Mouse (Mus musculus) forebrain, embryonic 11.5 days (tissue): Measurements from ENCODE around the gene Abca17. TPM values are rescaled to one million over a fixed set of nuclear protein-coding genes. Genes with fewer than 3 reads are reported as not detected.

Experiments
- ATAC-seq: fragments of 200-750 bp; cut with Nextera tagmentation; replicated peaks from 2 replicates; pipeline ENCODE4 v1.8.0; 2017; ENCODE audit warnings: moderate TSS enrichment; ENCODE audit not compliant: low FRiP score
- DNase-seq: peaks from one replicate; pipeline ENCODE4 v3.0.0-alpha.2; 2017; ENCODE audit warnings: low spot score
- H3K27ac ChIP-seq: fragments of 300-500 bp; sonication (generic); 2 replicates; pipeline ENCODE4 v1.5.1; 2014; ENCODE audit warnings: low read depth, low read length
- H3K27me3 ChIP-seq: fragments of 300-500 bp; sonication (generic); 2 replicates; pipeline ENCODE4 v1.6.1; 2014; ENCODE audit warnings: mild to moderate bottlenecking, low read length, mixed read lengths; ENCODE audit not compliant: control insufficient read depth, insufficient read depth
- H3K36me3 ChIP-seq: fragments of 300-500 bp; sonication (generic); 2 replicates; pipeline ENCODE4 v1.6.1; 2014; ENCODE audit warnings: mild to moderate bottlenecking, low read length, moderate library complexity, mixed read lengths; ENCODE audit not compliant: control insufficient read depth, insufficient read depth
- H3K4me1 ChIP-seq: fragments of 300-500 bp; sonication (generic); replicated peaks from 2 replicates; pipeline ENCODE4 v1.6.1; 2014; ENCODE audit warnings: low read length, mixed read lengths; ENCODE audit not compliant: control insufficient read depth, insufficient read depth
- H3K4me2 ChIP-seq: fragments of 300-500 bp; sonication (generic); 2 replicates; pipeline ENCODE4 v1.6.1; 2014; ENCODE audit warnings: low read depth, mild to moderate bottlenecking, low read length, moderate library complexity, mixed read lengths; ENCODE audit not compliant: severe bottlenecking
- H3K4me3 ChIP-seq: fragments of 300-500 bp; sonication (generic); 2 replicates; pipeline ENCODE4 v1.5.1; 2014; ENCODE audit warnings: low read depth, low read length
- H3K9ac ChIP-seq: fragments of 300-500 bp; sonication (generic); 2 replicates; pipeline ENCODE4 v1.6.1; 2014; ENCODE audit warnings: low read length
- H3K9me3 ChIP-seq: fragments of 300-500 bp; sonication (generic); 2 replicates; pipeline ENCODE4 v1.6.1; 2016; ENCODE audit warnings: low read length, mixed read lengths; ENCODE audit not compliant: control insufficient read depth
- WGBS: fragments of 180-500 bp; shearing (Covaris S2); extraction: QIAGEN DNeasy Blood & Tissue Kit; methylation state at CpG from one replicate; pipeline ENCODE4 v1.1.7; 2014; 5-methylcytosine and 5-hydroxymethylcytosine counted together
- polyA plus RNA-seq: library from polyadenylated mRNA; unstranded; fragments of >200 nt; fragmentation: Nextera tagmentation; extraction: Ambion mirVana; gene quantifications from 2 replicates; pipeline ENCODE4 v1.2.1, GENCODE M21; 2014

Gene Abca17
- polyA plus RNA-seq, 1 experiment from 2014 or later: not detected

- no peak overlapping the region for H3K9ac ChIP-seq
- H3K27ac ChIP-seq: no peak overlapping the region
- DNase-seq: no peak
- no peaks in the 10 kb centered on the region for H3K9me3 ChIP-seq
- no peak overlapping the region for H3K4me3 ChIP-seq
- H3K27me3 ChIP-seq: no peaks in the 10 kb centered on the region
- no peak overlapping the region for H3K4me2 ChIP-seq
- H3K36me3 ChIP-seq: no peaks in the 10 kb centered on the region
- H3K4me1 ChIP-seq: no peaks in the 10 kb centered on the region
- ATAC-seq: no peak
- WGBS: 90% methylated on average over 4 of the region's 4 CpGs
Observed at GRCm38 (mm10) chr17:24279907-24280306, 71.0 kb downstream of the Abca17 start.

DNA sequence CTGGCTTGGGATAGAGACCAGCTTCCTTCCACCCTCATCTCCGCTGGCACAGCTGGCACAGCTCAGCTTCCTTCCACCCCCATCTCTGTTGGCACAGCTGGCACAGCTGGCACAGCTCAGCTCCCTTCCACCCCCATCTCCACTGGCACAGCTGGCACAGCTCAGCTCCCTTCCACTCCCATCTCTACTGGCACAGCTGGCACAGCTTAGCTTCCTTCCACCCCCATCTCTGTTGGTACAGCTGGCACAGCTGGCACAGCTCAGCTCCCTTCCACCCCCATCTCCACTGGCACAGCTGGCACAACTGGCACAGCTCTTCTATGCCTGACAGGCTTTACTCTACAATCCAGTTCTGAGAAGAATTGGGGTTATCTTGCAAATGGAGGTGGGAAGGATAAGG lies 83.7 kb downstream of the Abca17 start:
- Histone ChIP-seq H3K27ac (no peak overlapping the region), H3K9ac (no peak overlapping the region), H3K27me3 (no peaks in the 10 kb centered on the region), H3K4me3 (no peak overlapping the region), H3K4me1 (no peaks in the 10 kb centered on the region), H3K36me3 (no peaks in the 10 kb centered on the region), H3K4me2 (no peak overlapping the region), H3K9me3 (no peaks in the 10 kb centered on the region; the same call in 1 of the 2 replicates)
- no peak for ATAC-seq
- WGBS: 89% methylated on average over 1 of the region's 1 CpGs
- no peak for DNase-seq

DNA sequence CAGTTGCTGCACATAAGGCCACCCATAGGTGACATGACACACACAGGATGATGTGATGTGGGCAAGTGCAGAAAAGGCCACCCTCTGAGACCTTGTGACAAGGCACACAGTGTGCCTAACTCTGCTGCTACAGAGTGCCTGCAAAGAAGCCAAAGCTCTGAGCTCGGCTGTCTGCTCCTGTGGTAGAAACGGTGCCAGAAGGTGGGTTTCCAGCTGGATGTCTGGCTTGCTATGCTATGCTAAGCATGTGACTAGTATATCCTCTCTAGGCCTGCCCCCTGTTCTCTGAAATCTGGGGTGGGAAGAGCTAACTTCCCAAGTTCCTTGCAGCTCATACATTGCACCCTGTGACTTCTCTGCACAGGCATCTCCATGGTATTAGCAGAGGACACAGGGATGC lies 86.1 kb downstream of the Abca17 start:
- H3K4me3 ChIP-seq: no peak overlapping the region
- 92% methylated on average over 2 of the region's 2 CpGs for WGBS
- no peak overlapping the region for H3K9ac ChIP-seq
- H3K27me3 ChIP-seq: no peaks in the 10 kb centered on the region
- H3K27ac ChIP-seq: no peak overlapping the region
- no peak overlapping the region for H3K4me2 ChIP-seq
- DNase-seq (no peak), ATAC-seq (no peak)
- no peaks in the 10 kb centered on the region; the same call in 1 of the 2 replicates for H3K9me3 ChIP-seq
- H3K4me1 ChIP-seq: no peaks in the 10 kb centered on the region
- no peaks in the 10 kb centered on the region for H3K36me3 ChIP-seq

DNA sequence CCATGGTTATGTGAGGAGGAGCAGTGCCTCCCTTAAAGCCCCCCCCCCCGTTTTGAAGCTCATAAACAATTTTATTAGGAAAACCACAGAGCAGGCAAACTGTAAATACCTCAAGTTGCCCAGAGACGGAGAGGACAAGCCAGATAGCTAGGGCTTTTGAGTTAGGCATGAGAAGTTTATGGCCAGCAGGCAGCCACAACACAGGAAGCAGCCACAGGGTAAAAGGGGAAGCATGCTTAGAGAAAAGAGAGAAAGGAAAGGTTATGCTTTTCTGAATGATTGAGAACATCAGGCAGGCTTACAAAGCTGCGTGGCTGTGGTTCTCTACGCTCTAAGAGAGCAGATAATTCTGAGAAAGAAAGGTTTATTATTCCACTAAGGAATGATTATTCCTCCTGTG lies 90.4 kb downstream of the Abca17 start:
- Histone ChIP-seq H3K4me1 (no peaks in the 10 kb centered on the region), H3K4me2 (no peak overlapping the region), H3K27ac (no peak overlapping the region), H3K9me3 (no peaks in the 10 kb centered on the region; the same call in 1 of the 2 replicates), H3K27me3 (no peaks in the 10 kb centered on the region), H3K4me3 (no peak overlapping the region), H3K36me3 (no peaks in the 10 kb centered on the region), H3K9ac (no peak overlapping the region)
- ATAC-seq (no peak), DNase-seq (no peak)
- WGBS: 66% methylated on average over 4 of the region's 4 CpGs

DNA sequence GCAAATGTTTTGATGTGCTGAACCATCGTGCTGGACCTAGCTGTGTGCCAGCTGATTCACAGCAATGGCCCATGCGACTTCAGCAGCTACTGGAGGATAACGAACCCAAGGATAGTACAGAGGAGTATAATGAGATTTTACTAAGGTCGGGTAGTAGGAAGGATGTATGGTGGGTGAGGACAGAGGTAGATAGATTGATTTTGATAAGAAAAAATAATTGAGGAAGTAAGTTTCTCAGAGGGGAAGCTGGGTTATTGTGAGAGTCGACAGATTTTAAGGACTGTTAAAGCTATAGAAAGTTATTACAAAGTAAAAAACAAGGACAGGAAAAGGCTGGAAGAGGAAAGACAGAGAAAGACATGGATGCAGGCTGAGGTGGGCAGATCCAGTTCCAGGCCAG lies 91.2 kb downstream of the Abca17 start:
- DNase-seq: no peak
- 82% methylated on average over 5 of the region's 5 CpGs for WGBS

GRCm38 (mm10) chr17:24258981-24259380 lies 91.9 kb downstream of the Abca17 start:
- Histone ChIP-seq H3K27me3 (no peaks in the 10 kb centered on the region), H3K4me3 (no peak overlapping the region), H3K9ac (no peak overlapping the region), H3K4me2 (no peak overlapping the region), H3K36me3 (no peaks in the 10 kb centered on the region), H3K27ac (no peak overlapping the region), H3K9me3 (no peaks in the 10 kb centered on the region; the same call in 1 of the 2 replicates), H3K4me1 (no peaks in the 10 kb centered on the region)
- ATAC-seq: no peak
- no peak for DNase-seq
- WGBS: 77% methylated on average over 4 of the region's 4 CpGs

More for the DNA sequence above, 91.2 kb downstream of the Abca17 start:
- no peak overlapping the region for H3K27ac ChIP-seq
- no peaks in the 10 kb centered on the region for H3K27me3 ChIP-seq
- ATAC-seq: no peak
- H3K4me1 ChIP-seq: no peaks in the 10 kb centered on the region
- H3K36me3 ChIP-seq: no peaks in the 10 kb centered on the region
- H3K9ac ChIP-seq: no peak overlapping the region
- no peak overlapping the region for H3K4me2 ChIP-seq
- H3K9me3 ChIP-seq: no peaks in the 10 kb centered on the region; the same call in 1 of the 2 replicates
- H3K4me3 ChIP-seq: no peak overlapping the region

- no peak overlapping the region for H3K27ac ChIP-seq
- H3K4me3 ChIP-seq: peak overlapping the region; percentile 85; the same call in 1 of the 2 replicates
- H3K4me1 ChIP-seq: no peaks in the 10 kb centered on the region; the same call in 1 of the 2 replicates
- H3K9ac ChIP-seq: no peak overlapping the region
- ATAC-seq (no peak), DNase-seq (no peak)
- peak overlapping the region; percentile 70; the same call in 1 of the 2 replicates for H3K4me2 ChIP-seq
- 96% methylated on average over 2 of the region's 2 CpGs for WGBS
- H3K36me3 ChIP-seq: peaks cover 13% of the 10 kb centered on the region
- H3K9me3 ChIP-seq: no peaks in the 10 kb centered on the region
- H3K27me3 ChIP-seq: no peaks in the 10 kb centered on the region
Observed at GRCm38 (mm10) chr17:24252329-24252728, 98.5 kb downstream of the Abca17 start.

GRCm38 (mm10) chr17:24251320-24252069 lies 99.4 kb downstream of the Abca17 start, which contains the start of gene Ccnf:
Gene Ccnf, minus strand, starts transcription at chr17:24251484.
- DNase-seq: peak; percentile 98
- H3K36me3 ChIP-seq: peaks cover 14% of the 10 kb centered on the region
- H3K4me2 ChIP-seq: peak within 1 kb of the TSS; percentile 70
- WGBS: under 1% methylated on average over 48 of the region's 48 CpGs
- peak within 1 kb of the TSS; percentile 91 for H3K9ac ChIP-seq
- peak within 1 kb of the TSS; percentile 85 for H3K4me3 ChIP-seq
- ATAC-seq: peak; percentile 100
- no peaks in the 10 kb centered on the region for H3K27me3 ChIP-seq
- H3K9me3 ChIP-seq: no peaks in the 10 kb centered on the region
- H3K4me1 ChIP-seq: no peaks in the 10 kb centered on the region; the same call in 1 of the 2 replicates
- H3K27ac ChIP-seq: peak within 1 kb of the TSS; percentile 82

DNA sequence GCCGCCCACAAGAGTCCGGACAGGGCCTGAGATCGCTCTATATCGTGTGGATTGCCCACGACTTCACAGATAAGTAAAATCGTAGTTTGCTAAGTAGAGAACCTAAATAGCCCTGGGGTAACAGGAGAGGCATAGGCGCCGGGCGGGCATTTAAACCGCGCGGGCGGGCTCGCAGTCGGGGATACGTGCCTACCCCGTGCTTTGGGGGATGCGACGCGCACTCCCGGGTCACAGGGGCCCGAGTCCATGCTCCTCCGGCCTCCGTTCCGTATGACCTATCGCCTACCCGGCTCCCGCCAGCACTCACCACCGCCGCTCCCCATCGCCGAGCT lies 99.9 kb downstream of the Abca17 start:
- no peak for DNase-seq
- Histone ChIP-seq H3K9ac (peak overlapping the region; percentile 91), H3K9me3 (no peaks in the 10 kb centered on the region), H3K4me1 (no peaks in the 10 kb centered on the region; the same call in 1 of the 2 replicates), H3K4me2 (peak overlapping the region; percentile 70), H3K27me3 (no peaks in the 10 kb centered on the region), H3K27ac (peak overlapping the region; percentile 21; the same call in 1 of the 2 replicates), H3K36me3 (peaks cover 15% of the 10 kb centered on the region), H3K4me3 (peak overlapping the region; percentile 85)
- under 1% methylated on average over 32 of the region's 32 CpGs for WGBS
- ATAC-seq: no peak
